Mouse (Mus musculus) CH12.LX (cell line): Measurements from ENCODE around the gene Pip5k1b.

Experiments used
- CTCF ChIP-seq, 2 experiments: IDR thresholded peaks in 1 of 2; conservative IDR thresholded peaks in 1 of 2; 2 replicates each; pipeline ENCODE4 v1.5.1; 2011 to 2012; ENCODE audit warnings: low read depth in 2 of 2, low read length in 2 of 2, improper control_type of control experiment in 1 of 2, inconsistent platforms in 1 of 2, mild to moderate bottlenecking in 1 of 2, moderate library complexity in 1 of 2
- EP300 ChIP-seq: IDR thresholded peaks from 2 replicates; pipeline ENCODE4 v1.6.1; 2011; ENCODE audit warnings: low read length, improper control_type of control experiment
- POLR2A ChIP-seq: IDR thresholded peaks from 2 replicates; pipeline ENCODE4 v1.6.1; 2011; ENCODE audit warnings: low read depth, mild to moderate bottlenecking, improper control_type of control experiment, low read length
- TCF12 ChIP-seq: IDR thresholded peaks from 2 replicates; pipeline ENCODE4 v1.6.1; 2014; ENCODE audit warnings: low read depth, mild to moderate bottlenecking, inconsistent platforms, low read length, improper control_type of control experiment

- TF ChIP-seq CTCF (conservative IDR thresholded peaks at IDR 0.05 in 1 of 2, IDR thresholded peaks at IDR 0.05 in 1 of 2; ENCODE audit: low read depth in 2 of 2, low read length in 2 of 2) = no peak
- no peak for TF ChIP-seq POLR2A
- no peak for TF ChIP-seq TCF12
- TF ChIP-seq EP300 = no peak
These were observed 28.1 kb downstream of the Pip5k1b start for GRCm38 (mm10) chr19:24527613-24527948.
